In the genomic region with DNA sequence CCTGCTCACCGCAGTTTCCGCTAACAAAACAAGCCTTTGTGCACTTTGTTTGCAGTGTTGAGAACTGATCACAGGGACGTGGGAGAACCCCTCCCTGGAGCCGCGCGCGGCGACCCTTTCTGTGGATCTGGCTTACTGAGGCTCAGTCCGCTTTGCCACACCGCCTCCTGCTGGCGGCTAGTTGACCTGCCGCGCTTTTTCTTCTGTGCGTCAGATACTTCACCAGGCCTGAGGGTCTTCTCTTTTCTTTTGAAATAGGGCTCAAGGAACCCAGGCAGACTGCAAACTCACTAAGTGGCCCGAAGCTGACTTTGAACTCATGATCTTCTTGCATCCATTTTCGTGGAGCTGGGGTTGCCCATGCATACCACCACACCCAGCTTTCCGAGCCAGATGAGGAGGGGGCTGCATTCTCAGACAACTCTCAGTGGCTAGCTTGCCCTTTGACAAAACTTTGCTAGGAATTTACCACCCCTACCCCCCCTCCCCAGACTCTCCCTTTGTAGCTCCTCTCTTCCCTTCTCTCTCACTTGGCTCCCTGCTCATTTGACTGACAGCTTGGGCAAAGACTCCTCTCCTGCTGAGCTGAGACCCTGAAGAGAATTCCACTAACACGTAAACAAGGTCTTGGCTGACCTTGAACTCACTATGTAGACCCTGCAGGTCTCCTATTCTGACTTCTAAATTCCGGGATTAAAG, we compare ENCODE assay signal across 26 mouse cellular contexts.
A peak's percentile ranks its signal among the peaks of the same experiment; 100 is the strongest.
DNase-seq lines count a peak whose midpoint lies in the region; ATAC-seq and TF ChIP-seq lines count a peak whose summit lies in the region.
"Had no signal": no experiment of that assay in that cellular context is flagged by ENCODE, and none has a peak within 500 bp of the region (broad histone marks: within the 10 kb centered on the region; RNA-seq: fewer than 3 reads in every experiment).

No protein-coding gene starts in this region.

- no peak for ATAC-seq in liver, embryonic 11.5 days (replicated peaks; ENCODE audit: low FRiP score)
- ATAC-seq: forebrain, embryonic 13.5 days; inflammation-experienced regulatory T-cells, adult 6 months; midbrain, embryonic 15.5 days had no signal

- WGBS in liver, adult 2 months: 68% methylated on average over 19 of the region's 19 CpGs
- 56% methylated on average over 19 of the region's 19 CpGs for WGBS in liver, embryonic 11.5 days
- WGBS in cerebellum, adult 2 months: 78% methylated on average over 19 of the region's 19 CpGs

- no peaks in the 10 kb centered on the region for H3K9me3 ChIP-seq in liver, embryonic 11.5 days (ENCODE audit: control insufficient read depth, low read length)
- H3K9me3 ChIP-seq in E14TG2a.4 (ENCODE audit: low read length) (no peaks in the 10 kb centered on the region), ES-E14 (ENCODE audit: control insufficient read depth, insufficient read depth, low read depth, low read length) (no peaks in the 10 kb centered on the region)
- H3K9me3 ChIP-seq: embryonic facial prominence, embryonic 13.5 days; forebrain, embryonic 13.5 days; hindbrain, embryonic 13.5 days; kidney, embryonic 15.5 days; limb, embryonic 15.5 days; midbrain, embryonic 15.5 days; stomach, embryonic 15.5 days had no signal

- H3K4me3 ChIP-seq in liver, adult 2 months (ENCODE audit: insufficient read depth, low read depth, low read length): no peak overlapping the region
- H3K4me3 ChIP-seq in liver, embryonic 11.5 days (ENCODE audit: low read depth, low read length): no peak overlapping the region
- peak overlapping the region; percentile 59 for H3K4me3 ChIP-seq in E14TG2a.4 (replicated peaks; ENCODE audit: low read length)
- peak overlapping the region; percentile 13 to 23; a peak in 3 of 4 replicates for H3K4me3 ChIP-seq in ES-E14 (ENCODE audit: insufficient read depth in 1 of 2, low read depth in 1 of 2, low read length in 2 of 2, poor library complexity in 1 of 2, severe bottlenecking in 1 of 2)
- H3K4me3 ChIP-seq in cerebellum, adult 2 months (replicated peaks; ENCODE audit: insufficient read depth, low read depth, low read length): no peak overlapping the region
- H3K4me3 ChIP-seq: embryonic facial prominence, embryonic 13.5 days; erythroblast, embryonic 14.5 days; forebrain, embryonic 13.5 days; gastrocnemius, adult 2 months; hindbrain, embryonic 13.5 days; kidney, embryonic 15.5 days; limb, embryonic 15.5 days; midbrain, embryonic 15.5 days; myocyte; stomach, embryonic 15.5 days had no signal

- no peak overlapping the region for H3K4me2 ChIP-seq in liver, embryonic 11.5 days
- H3K4me2 ChIP-seq: embryonic facial prominence, embryonic 13.5 days; forebrain, embryonic 13.5 days; hindbrain, embryonic 13.5 days; kidney, embryonic 15.5 days; limb, embryonic 15.5 days; lung, embryonic 14.5 days; midbrain, embryonic 15.5 days; stomach, embryonic 15.5 days had no signal

- H3K9ac ChIP-seq in liver, adult 2 months (ENCODE audit: low read depth, low read length): no peak overlapping the region
- no peak overlapping the region for H3K9ac ChIP-seq in liver, embryonic 11.5 days (ENCODE audit: low read depth, low read length)
- peak overlapping the region; percentile 59 for H3K9ac ChIP-seq in ES-E14 (ENCODE audit: insufficient read depth, low read depth, low read length, poor library complexity, severe bottlenecking)
- H3K9ac ChIP-seq: embryonic facial prominence, embryonic 13.5 days; forebrain, embryonic 13.5 days; hindbrain, embryonic 13.5 days; kidney, embryonic 15.5 days; limb, embryonic 15.5 days; lung, embryonic 14.5 days; midbrain, embryonic 15.5 days; stomach, embryonic 15.5 days had no signal

- no peak overlapping the region for H3K27ac ChIP-seq in liver, adult 2 months (replicated peaks; ENCODE audit: insufficient read depth, low read depth, low read length)
- H3K27ac ChIP-seq in liver, embryonic 11.5 days (ENCODE audit: low read depth, low read length): no peak overlapping the region
- peak overlapping the region; percentile 100 for H3K27ac ChIP-seq in ES-E14 (ENCODE audit: insufficient read depth, low read depth, low read length, poor library complexity, severe bottlenecking)
- H3K27ac ChIP-seq in cerebellum, adult 2 months (ENCODE audit: insufficient read depth, low read length): no peak overlapping the region
- H3K27ac ChIP-seq: embryonic facial prominence, embryonic 13.5 days; forebrain, embryonic 13.5 days; gastrocnemius, adult 2 months; hindbrain, embryonic 13.5 days; kidney, embryonic 15.5 days; limb, embryonic 15.5 days; midbrain, embryonic 15.5 days; stomach, embryonic 15.5 days had no signal

- DNase-seq in liver, adult 2 months (ENCODE audit: extremely low read depth, low read depth, low spot score): no peak
- no peak for DNase-seq in liver, embryonic 11.5 days (ENCODE audit: low spot score)
- peak; percentile 88 for DNase-seq in ES-E14 (ENCODE audit: low read depth, low spot score)
- peak; percentile 45 for DNase-seq in testis, postnatal 10 days (ENCODE audit: low spot score)
- DNase-seq in cerebellum, adult 2 months: no peak
- DNase-seq in natural killer cell, adult 2 months (ENCODE audit: low spot score in 2 of 2): no peak
- DNase-seq: adrenal gland, adult 2 months; cerebellum, adult 18-20 months; cerebellum, postnatal 36 days; embryo, embryonic 11 days; gastrocnemius, adult 2 months; kidney, postnatal 36 days; left cerebral cortex, postnatal 4 days; lung, embryonic 14.5 days; lung, postnatal 4 days had no signal

- H3K36me3 ChIP-seq in liver, adult 2 months (ENCODE audit: control insufficient read depth, insufficient read depth, low read length): no peaks in the 10 kb centered on the region
- no peaks in the 10 kb centered on the region for H3K36me3 ChIP-seq in liver, embryonic 11.5 days (ENCODE audit: control insufficient read depth, insufficient read depth, low read length)
- H3K36me3 ChIP-seq in E14TG2a.4 (ENCODE audit: insufficient read depth, low read length) (no peaks in the 10 kb centered on the region), ES-E14 (ENCODE audit: control insufficient read depth, insufficient read depth, low read length, poor library complexity, severe bottlenecking) (no peaks in the 10 kb centered on the region)
- H3K36me3 ChIP-seq: embryonic facial prominence, embryonic 13.5 days; hindbrain, embryonic 13.5 days; kidney, embryonic 15.5 days; limb, embryonic 15.5 days; midbrain, embryonic 15.5 days; stomach, embryonic 15.5 days had no signal

- H3K4me1 ChIP-seq in liver, adult 2 months (ENCODE audit: control insufficient read depth, insufficient read depth, low read length): no peaks in the 10 kb centered on the region
- no peaks in the 10 kb centered on the region for H3K4me1 ChIP-seq in liver, embryonic 11.5 days (replicated peaks; ENCODE audit: control insufficient read depth, insufficient read depth, low read length)
- H3K4me1 ChIP-seq in E14TG2a.4 (replicated peaks; ENCODE audit: low read depth, low read length) (peaks cover 77% of the 10 kb centered on the region), ES-E14 (ENCODE audit: control insufficient read depth in 2 of 2, insufficient read depth in 2 of 2, low read length in 2 of 2, poor library complexity in 1 of 2) (peaks cover 15 to 21% of the 10 kb centered on the region in 2 experiments)
- no peaks in the 10 kb centered on the region for H3K4me1 ChIP-seq in cerebellum, adult 2 months (ENCODE audit: control insufficient read depth, insufficient read depth, low read length)
- H3K4me1 ChIP-seq: embryonic facial prominence, embryonic 13.5 days; forebrain, embryonic 13.5 days; hindbrain, embryonic 13.5 days; limb, embryonic 15.5 days; midbrain, embryonic 15.5 days; stomach, embryonic 15.5 days had no signal

- no peak for TF ChIP-seq POLR2A in liver, adult 2 months (IDR thresholded peaks at IDR 0.05; ENCODE audit: extremely low read depth, insufficient read depth, low read length)
- no peak for TF ChIP-seq POLR2A in cerebellum, adult 2 months (IDR thresholded peaks at IDR 0.05; ENCODE audit: borderline replicate concordance, insufficient read depth, low read length)

- peak; percentile 59 for TF ChIP-seq CTCF in liver, adult 2 months (IDR thresholded peaks at IDR 0.05; ENCODE audit: low read depth, low read length)
- peak; percentile 80 for TF ChIP-seq CTCF in E14TG2a.4 (conservative IDR thresholded peaks at IDR 0.05; ENCODE audit: low read length)
- no peak for TF ChIP-seq CTCF in cerebellum, adult 2 months (IDR thresholded peaks at IDR 0.05; ENCODE audit: borderline replicate concordance, insufficient read depth, low read depth, low read length)

- no peaks in the 10 kb centered on the region for H3K27me3 ChIP-seq in liver, adult 2 months (ENCODE audit: control insufficient read depth, insufficient read depth, low read length)
- H3K27me3 ChIP-seq in liver, embryonic 11.5 days (replicated peaks; ENCODE audit: control insufficient read depth, insufficient read depth, low read length): no peaks in the 10 kb centered on the region
- H3K27me3 ChIP-seq in E14TG2a.4 (ENCODE audit: insufficient read depth, low read length): no peaks in the 10 kb centered on the region
- no peaks in the 10 kb centered on the region for H3K27me3 ChIP-seq in cerebellum, adult 2 months (ENCODE audit: control insufficient read depth, insufficient read depth, low read length)
- H3K27me3 ChIP-seq: embryonic facial prominence, embryonic 13.5 days; forebrain, embryonic 13.5 days; hindbrain, embryonic 13.5 days; kidney, embryonic 15.5 days; limb, embryonic 15.5 days; midbrain, embryonic 15.5 days; stomach, embryonic 15.5 days had no signal

- in situ Hi-C loops in ES-E14 (cut with MboI; ENCODE audit: low sequenced_read_pairs in 2 of 2, unreplicated experiment in 2 of 2): loop anchor here in 1 of 2 experiments (25.0 kb wide), 1 partner anchor 98 kb away; a partner anchor contains a TSS

- no peaks in the 10 kb centered on the region for H3K79me2 ChIP-seq in liver, adult 2 months (ENCODE audit: control insufficient read depth, insufficient read depth, low read length)

TF ChIP-seq in ES-E14, 5 proteins besides CTCF, POLR2A, EP300 and RAD21:
- TF ChIP-seq CHD2 (IDR thresholded peaks at IDR 0.05; ENCODE audit: low read depth, low read length) (no peak), HCFC1 (IDR thresholded peaks at IDR 0.05; ENCODE audit: borderline replicate concordance, insufficient read depth, low read length) (peak; percentile 23; the same call in 1 of the 2 replicates), MAFK (IDR thresholded peaks at IDR 0.05; ENCODE audit: insufficient read depth, low read depth, low read length) (0 out of 2 replicates have a peak, but pooled peaks have one; percentile 24), ZNF384 (IDR thresholded peaks at IDR 0.05; ENCODE audit: low read depth, low read length) (0 out of 2 replicates have a peak, but pooled peaks have one; percentile 7), ZC3H11A (IDR thresholded peaks at IDR 0.05; ENCODE audit: borderline replicate concordance, low read depth, low read length) (peak; percentile 22; the same call in 1 of the 2 replicates)

Comparison
In these comparisons a context has a peak if more than half of its experiments do, and no peak if none do; other contexts are left out.
1. DNase-seq: peak in ES-E14 (single experiment) and testis, postnatal 10 days (single experiment); none in liver, adult 2 months (single experiment), liver, embryonic 11.5 days (single experiment), cerebellum, adult 2 months (0 of 2) and natural killer cell, adult 2 months (0 of 2).
2. H3K4me3 ChIP-seq: peak in E14TG2a.4 (single experiment) and ES-E14 (2 of 2); none in liver, adult 2 months (single experiment), liver, embryonic 11.5 days (single experiment) and cerebellum, adult 2 months (single experiment).